Mouse (Mus musculus) stomach, embryonic 16.5 days (tissue): Measurements from ENCODE around the gene Arl5b. TPM values are rescaled to one million over a fixed set of nuclear protein-coding genes. Genes with fewer than 3 reads are reported as not detected.

Experiments used
- ATAC-seq: fragments of 200-750 bp; cut with Nextera tagmentation; 2 replicates; pipeline ENCODE4 v1.8.0; 2017; ENCODE audit warnings: moderate number of reproducible peaks, moderate TSS enrichment; ENCODE audit not compliant: insufficient read depth, low FRiP score
- H3K27ac ChIP-seq: fragments of 300-500 bp; sonication (generic); 2 replicates; pipeline ENCODE4 v1.5.1; 2014; ENCODE audit warnings: low read length
- H3K27me3 ChIP-seq: fragments of 300-500 bp; sonication (generic); 2 replicates; pipeline ENCODE4 v1.6.1; 2014; ENCODE audit warnings: low read length, control low read depth, mixed read lengths; ENCODE audit not compliant: control insufficient read depth, insufficient read depth
- H3K36me3 ChIP-seq: fragments of 300-500 bp; sonication (generic); 2 replicates; pipeline ENCODE4 v1.6.1; 2014; ENCODE audit warnings: low read length; ENCODE audit not compliant: control insufficient read depth, insufficient read depth
- H3K4me1 ChIP-seq: fragments of 300-500 bp; sonication (generic); 2 replicates; pipeline ENCODE4 v1.6.1; 2014; ENCODE audit warnings: low read length, control low read depth, mixed read lengths; ENCODE audit not compliant: control insufficient read depth, insufficient read depth
- H3K4me2 ChIP-seq: fragments of 300-500 bp; sonication (generic); 2 replicates; pipeline ENCODE4 v1.6.1; 2014; ENCODE audit warnings: low read depth, low read length, mixed read lengths
- H3K4me3 ChIP-seq: fragments of 300-500 bp; sonication (generic); replicated peaks from 2 replicates; pipeline ENCODE4 v1.5.1; 2014; ENCODE audit warnings: mild to moderate bottlenecking, low read length
- H3K9ac ChIP-seq: fragments of 300-500 bp; sonication (generic); 2 replicates; pipeline ENCODE4 v1.6.1; 2014; ENCODE audit warnings: low read length
- H3K9me3 ChIP-seq: fragments of 300-500 bp; sonication (generic); replicated peaks from 2 replicates; pipeline ENCODE4 v1.6.1; 2016; ENCODE audit warnings: low read length, control low read depth; ENCODE audit not compliant: control insufficient read depth
- WGBS: fragments of 180-500 bp; shearing (Covaris S2); extraction: QIAGEN DNeasy Blood & Tissue Kit; methylation state at CpG from one replicate; pipeline ENCODE4 v1.1.7; 2014; 5-methylcytosine and 5-hydroxymethylcytosine counted together
- polyA plus RNA-seq: library from polyadenylated mRNA; unstranded; fragments of >200 nt; fragmentation: Nextera tagmentation; extraction: Ambion mirVana; gene quantifications from 2 replicates; pipeline ENCODE4 v1.2.1, GENCODE M21; 2015

Gene Arl5b
- polyA plus RNA-seq: 24.0 and 25.9 TPM in 2 replicates

GRCm38 (mm10) chr2:15049117-15049873 lies at the start of gene Arl5b:
TSS of gene Arl5b (plus strand) at chr2:15049395.
- peak within 1 kb of the TSS; percentile 71 for H3K4me2 ChIP-seq
- peak within 1 kb of the TSS; percentile 58 for H3K4me3 ChIP-seq
- WGBS: 7% methylated on average over 20 of the region's 20 CpGs
- peak within 1 kb of the TSS; percentile 78 for H3K9ac ChIP-seq
- no peaks in the 10 kb centered on the region for H3K27me3 ChIP-seq
- no peaks in the 10 kb centered on the region for H3K36me3 ChIP-seq
- H3K27ac ChIP-seq: peak within 1 kb of the TSS; percentile 44; the same call in 1 of the 2 replicates
- no peaks in the 10 kb centered on the region for H3K9me3 ChIP-seq
- ATAC-seq: peak; percentile 97
- peaks cover 7% of the 10 kb centered on the region; the same call in 1 of the 2 replicates for H3K4me1 ChIP-seq

GRCm38 (mm10) chr2:15007531-15007930 lies 41.7 kb upstream of the Arl5b start:
- ATAC-seq: no peak
- no peak overlapping the region for H3K27ac ChIP-seq
- H3K9me3 ChIP-seq: no peaks in the 10 kb centered on the region
- H3K9ac ChIP-seq: no peak overlapping the region
- no peaks in the 10 kb centered on the region for H3K36me3 ChIP-seq
- H3K4me1 ChIP-seq: no peaks in the 10 kb centered on the region
- H3K4me3 ChIP-seq: no peak overlapping the region
- WGBS: 86% methylated on average over 3 of the region's 3 CpGs
- no peak overlapping the region for H3K4me2 ChIP-seq
- no peaks in the 10 kb centered on the region for H3K27me3 ChIP-seq

- H3K4me3 ChIP-seq: no peak overlapping the region
- no peak for ATAC-seq
- WGBS: 77% methylated on average over 1 of the region's 1 CpGs
These were observed 41.1 kb upstream of the Arl5b start for GRCm38 (mm10) chr2:15008072-15008471.

GRCm38 (mm10) chr2:15026817-15027216 lies 22.4 kb upstream of the Arl5b start:
- ATAC-seq: no peak
- WGBS: 81% methylated on average over 3 of the region's 3 CpGs
- Histone ChIP-seq H3K36me3 (no peaks in the 10 kb centered on the region), H3K4me3 (no peak overlapping the region), H3K9ac (no peak overlapping the region), H3K4me2 (no peak overlapping the region), H3K4me1 (no peaks in the 10 kb centered on the region), H3K27me3 (no peaks in the 10 kb centered on the region), H3K27ac (no peak overlapping the region), H3K9me3 (no peaks in the 10 kb centered on the region)

More at GRCm38 (mm10) chr2:15008072-15008471, 41.1 kb upstream of the Arl5b start:
- Histone ChIP-seq H3K4me2 (no peak overlapping the region), H3K9me3 (no peaks in the 10 kb centered on the region), H3K36me3 (no peaks in the 10 kb centered on the region), H3K9ac (no peak overlapping the region), H3K4me1 (no peaks in the 10 kb centered on the region), H3K27ac (no peak overlapping the region), H3K27me3 (no peaks in the 10 kb centered on the region)

- no peak overlapping the region for H3K27ac ChIP-seq
- no peaks in the 10 kb centered on the region for H3K4me1 ChIP-seq
- ATAC-seq: no peak
- H3K9ac ChIP-seq: no peak overlapping the region
- no peak overlapping the region for H3K4me2 ChIP-seq
- H3K36me3 ChIP-seq: peaks cover 2% of the 10 kb centered on the region; the same call in 1 of the 2 replicates
- WGBS: 63% methylated on average over 1 of the region's 1 CpGs
- H3K9me3 ChIP-seq: no peaks in the 10 kb centered on the region
- H3K27me3 ChIP-seq: no peaks in the 10 kb centered on the region
- H3K4me3 ChIP-seq: no peak overlapping the region
These were observed 21.4 kb upstream of the Arl5b start for GRCm38 (mm10) chr2:15027816-15028215.

GRCm38 (mm10) chr2:15038705-15039104 lies 10.5 kb upstream of the Arl5b start:
- Histone ChIP-seq H3K4me1 (no peaks in the 10 kb centered on the region), H3K9ac (no peak overlapping the region), H3K4me3 (no peak overlapping the region), H3K4me2 (no peak overlapping the region), H3K36me3 (no peaks in the 10 kb centered on the region), H3K27ac (no peak overlapping the region), H3K9me3 (no peaks in the 10 kb centered on the region), H3K27me3 (no peaks in the 10 kb centered on the region)
- WGBS: 84% methylated on average over 6 of the region's 6 CpGs
- no peak for ATAC-seq

- H3K36me3 ChIP-seq: no peaks in the 10 kb centered on the region
These were observed 8.9 kb upstream of the Arl5b start for GRCm38 (mm10) chr2:15040326-15040725.

GRCm38 (mm10) chr2:15054496-15054895 lies 5.3 kb downstream of the Arl5b start:
- Histone ChIP-seq H3K4me2 (peak overlapping the region; percentile 65), H3K9me3 (no peaks in the 10 kb centered on the region), H3K9ac (peak overlapping the region; percentile 81), H3K4me1 (peaks cover 23% of the 10 kb centered on the region), H3K27ac (peak overlapping the region; percentile 91), H3K4me3 (peak overlapping the region; percentile 90), H3K27me3 (no peaks in the 10 kb centered on the region), H3K36me3 (no peaks in the 10 kb centered on the region)
- WGBS: 14% methylated on average over 10 of the region's 10 CpGs
- no peak; the same call in 1 of the 2 replicates for ATAC-seq

More at GRCm38 (mm10) chr2:15040326-15040725, 8.9 kb upstream of the Arl5b start:
- no peak overlapping the region for H3K27ac ChIP-seq
- H3K9ac ChIP-seq: no peak overlapping the region
- H3K27me3 ChIP-seq: no peaks in the 10 kb centered on the region
- 57% methylated on average over 5 of the region's 5 CpGs for whole genome bisulfite sequencing
- no peaks in the 10 kb centered on the region for H3K4me1 ChIP-seq
- no peaks in the 10 kb centered on the region for H3K9me3 ChIP-seq
- no peak overlapping the region for H3K4me3 ChIP-seq
- H3K4me2 ChIP-seq: no peak overlapping the region
- no peak for ATAC-seq

- Histone ChIP-seq H3K9me3 (no peaks in the 10 kb centered on the region), H3K4me3 (peak within 1 kb of the TSS; percentile 90), H3K4me2 (peak within 1 kb of the TSS; percentile 71), H3K27me3 (no peaks in the 10 kb centered on the region), H3K4me1 (peaks cover 21% of the 10 kb centered on the region), H3K36me3 (no peaks in the 10 kb centered on the region), H3K9ac (peak within 1 kb of the TSS; percentile 96), H3K27ac (peak within 1 kb of the TSS; percentile 96)
- peak; percentile 98 for ATAC-seq
- under 1% methylated on average over 75 of the region's 75 CpGs for WGBS
These were observed 5.9 kb downstream of the Arl5b start, which contains the start of gene Nsun6 for GRCm38 (mm10) chr2:15054945-15055637. TSS of gene Nsun6 (minus strand) at chr2:15055069.
